Mouse (Mus musculus): ENCODE results near the gene Me1. TPM values are rescaled to one million over a fixed set of nuclear protein-coding genes. Genes with fewer than 3 reads are reported as not detected.
"Not testable (repeated sequence)": the region's sequence is repeated elsewhere in the genome, so short reads cannot be mapped to it uniquely, and the experiment has no call there.

Me1 gene
- polyA plus RNA-seq, 1 experiment from 2014 or later = 8.4 TPM

DNA sequence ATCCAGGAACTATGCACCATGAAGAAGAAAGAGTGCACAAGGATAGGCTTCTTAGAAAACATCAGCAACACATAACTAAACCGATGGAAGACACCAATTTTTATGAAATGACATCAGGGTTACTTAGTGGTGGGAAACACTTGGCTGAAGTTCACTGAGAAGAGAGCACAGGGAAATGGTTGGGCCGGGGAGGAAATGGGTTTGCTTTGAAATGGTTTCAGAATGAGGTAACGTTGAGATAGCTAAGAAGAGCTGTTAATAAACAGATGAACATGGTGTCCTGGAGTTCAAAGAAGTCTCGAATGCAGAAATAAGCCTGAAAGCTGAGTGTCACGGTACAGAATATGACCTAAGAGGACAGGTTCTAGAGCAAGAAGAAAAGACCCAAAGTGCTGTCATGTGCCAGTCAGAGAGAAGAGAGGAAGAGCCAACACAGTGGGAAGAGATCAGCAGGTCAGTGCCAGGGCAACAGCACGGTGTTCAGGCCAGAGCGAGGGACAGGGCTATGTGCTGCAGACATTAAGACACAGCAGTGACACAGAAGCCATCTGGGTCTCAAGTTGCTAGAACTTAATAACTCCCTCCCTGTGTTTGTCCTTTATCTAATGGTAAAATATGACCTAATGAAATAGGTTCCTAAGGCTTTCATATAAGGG, 77.8 kb downstream of the Me1 start:
- Histone ChIP-seq H3K4me3 (ENCODE audit: low read length) (no peak overlapping the region), H3K9ac (ENCODE audit: low read depth, low read length) (no peak overlapping the region), H3K4me1 (ENCODE audit: control insufficient read depth, insufficient read depth, low read length) (no peaks in the 10 kb centered on the region), H3K36me3 (ENCODE audit: control insufficient read depth, insufficient read depth, low read length) (no peaks in the 10 kb centered on the region), H3K9me3 (ENCODE audit: control insufficient read depth, low read length) (no peaks in the 10 kb centered on the region), H3K4me2 (replicated peaks; ENCODE audit: low read depth, low read length) (no peak overlapping the region), H3K27ac (ENCODE audit: low read depth, low read length) (no peak overlapping the region), H3K27me3 (ENCODE audit: control insufficient read depth, insufficient read depth, low read length) (no peaks in the 10 kb centered on the region)
- ATAC-seq (ENCODE audit: low FRiP score, low TSS enrichment) = no peak
- WGBS = 71% methylated on average over 7 of the region's 7 CpGs

DNA sequence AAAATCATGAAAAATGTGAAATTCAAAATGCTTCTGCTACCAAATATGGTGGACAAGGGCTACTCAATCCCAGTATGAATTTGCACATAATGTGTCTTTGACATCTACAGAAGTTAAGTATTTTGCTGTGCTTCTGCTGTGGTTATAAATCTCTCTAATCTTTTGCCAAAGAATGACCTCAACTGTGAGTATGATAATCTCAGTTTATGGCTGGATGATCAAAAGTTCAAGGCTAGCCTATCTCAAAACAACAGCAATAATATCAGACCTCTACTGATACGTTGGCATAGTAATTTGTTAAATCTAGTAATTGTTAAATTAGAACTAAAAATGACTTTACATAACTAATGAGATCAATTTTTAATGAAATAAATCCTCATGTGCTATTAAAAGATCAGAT, 80.0 kb downstream of the Me1 start:
- Histone ChIP-seq H3K4me1 (ENCODE audit: control insufficient read depth, insufficient read depth, low read length) (no peaks in the 10 kb centered on the region), H3K36me3 (ENCODE audit: control insufficient read depth, insufficient read depth, low read length) (no peaks in the 10 kb centered on the region), H3K27me3 (ENCODE audit: control insufficient read depth, insufficient read depth, low read length) (no peaks in the 10 kb centered on the region), H3K4me2 (replicated peaks; ENCODE audit: low read depth, low read length) (no peak overlapping the region), H3K9ac (ENCODE audit: low read depth, low read length) (no peak overlapping the region), H3K4me3 (ENCODE audit: low read length) (no peak overlapping the region), H3K9me3 (ENCODE audit: control insufficient read depth, low read length) (no peaks in the 10 kb centered on the region), H3K27ac (ENCODE audit: low read depth, low read length) (no peak overlapping the region)
- 75% methylated on average over 1 of the region's 1 CpGs for WGBS
- ATAC-seq (ENCODE audit: low FRiP score, low TSS enrichment) = no peak

DNA sequence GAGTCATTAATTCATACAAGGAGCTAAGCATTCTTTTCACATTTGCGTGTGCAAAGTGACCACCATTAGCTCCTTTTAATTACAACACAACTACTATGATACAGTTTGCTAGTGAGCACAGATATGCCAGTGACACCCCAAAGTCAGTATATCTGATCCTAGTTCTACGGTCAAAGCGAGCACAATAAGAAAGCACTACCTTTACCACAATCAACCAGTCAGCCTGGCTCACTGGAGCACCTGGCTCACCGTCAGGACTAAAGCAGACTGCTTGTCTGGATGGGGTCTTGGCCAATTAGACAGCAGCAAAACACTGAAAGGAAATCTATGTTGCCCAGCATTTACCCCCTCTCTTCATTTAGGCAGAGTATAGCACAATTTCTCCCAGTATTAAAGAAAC, 83.7 kb downstream of the Me1 start:
- H3K9me3 ChIP-seq (ENCODE audit: control insufficient read depth, low read length) = no peaks in the 10 kb centered on the region
- H3K9ac ChIP-seq (ENCODE audit: low read depth, low read length) = no peak overlapping the region
- no peak overlapping the region for H3K4me2 ChIP-seq (replicated peaks; ENCODE audit: low read depth, low read length)
- no peak overlapping the region for H3K4me3 ChIP-seq (ENCODE audit: low read length)
- H3K4me1 ChIP-seq (ENCODE audit: control insufficient read depth, insufficient read depth, low read length) = no peaks in the 10 kb centered on the region
- no peak overlapping the region for H3K27ac ChIP-seq (ENCODE audit: low read depth, low read length)
- no peaks in the 10 kb centered on the region for H3K27me3 ChIP-seq (ENCODE audit: control insufficient read depth, insufficient read depth, low read length)
- WGBS = 91% methylated on average over 4 of the region's 4 CpGs
- ATAC-seq (ENCODE audit: low FRiP score, low TSS enrichment) = no peak
- H3K36me3 ChIP-seq (ENCODE audit: control insufficient read depth, insufficient read depth, low read length) = no peaks in the 10 kb centered on the region

DNA sequence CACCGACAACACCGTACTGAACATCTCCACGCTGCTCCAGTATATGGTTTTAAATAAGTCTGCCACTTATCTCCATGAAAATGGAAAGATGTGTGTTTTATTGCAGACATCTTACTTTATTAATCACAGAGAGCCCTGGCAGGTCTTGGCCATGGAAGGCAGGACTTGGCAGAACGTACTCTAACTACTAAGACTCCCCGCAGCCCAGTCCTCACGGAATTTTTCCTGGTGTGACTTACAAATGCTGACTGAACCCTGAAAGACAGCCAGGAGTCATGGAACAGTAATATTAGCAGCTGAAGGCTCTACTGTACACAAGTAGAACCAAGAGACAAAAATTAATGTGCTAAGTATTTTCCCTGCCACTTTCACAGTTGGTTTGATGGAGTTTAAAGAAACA, 90.0 kb downstream of the Me1 start:
- no peak overlapping the region for H3K27ac ChIP-seq (ENCODE audit: low read depth, low read length)

DNA sequence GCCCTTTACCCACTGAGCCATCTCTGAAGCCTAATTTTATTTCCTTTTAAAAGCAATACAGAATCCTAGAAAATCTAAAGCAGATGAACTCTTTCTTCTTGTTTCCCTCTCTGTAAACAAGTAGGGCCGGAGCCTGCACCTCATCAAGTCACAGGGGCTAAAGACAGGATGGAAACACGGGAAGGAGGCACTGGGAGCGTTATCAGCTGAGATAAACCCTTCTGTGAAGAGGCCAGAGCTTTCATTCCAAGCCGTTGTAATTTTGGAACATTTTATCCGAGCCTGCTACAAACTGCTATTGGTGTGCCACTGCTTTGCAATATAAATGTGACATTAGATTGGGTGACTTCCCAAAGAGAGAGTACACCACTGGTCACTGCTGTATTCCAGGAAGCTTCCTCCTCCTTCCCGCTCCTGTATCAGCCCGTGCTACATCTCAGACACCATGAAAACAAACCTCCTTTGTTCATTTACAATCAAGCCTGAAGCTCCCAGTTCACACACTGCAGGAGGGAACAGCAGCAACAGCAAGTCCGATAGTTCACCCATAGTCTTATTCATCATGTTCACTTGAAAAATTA, 95.9 kb downstream of the Me1 start:
- Histone ChIP-seq H3K27me3 (ENCODE audit: control insufficient read depth, insufficient read depth, low read length) (no peaks in the 10 kb centered on the region), H3K9me3 (ENCODE audit: control insufficient read depth, low read length) (no peaks in the 10 kb centered on the region), H3K4me2 (replicated peaks; ENCODE audit: low read depth, low read length) (no peak overlapping the region), H3K36me3 (ENCODE audit: control insufficient read depth, insufficient read depth, low read length) (no peaks in the 10 kb centered on the region), H3K4me1 (ENCODE audit: control insufficient read depth, insufficient read depth, low read length) (no peaks in the 10 kb centered on the region), H3K27ac (ENCODE audit: low read depth, low read length) (no peak overlapping the region), H3K4me3 (ENCODE audit: low read length) (no peak overlapping the region), H3K9ac (ENCODE audit: low read depth, low read length) (no peak overlapping the region)
- no peak for ATAC-seq (ENCODE audit: low FRiP score, low TSS enrichment)
- WGBS = 69% methylated on average over 8 of the region's 8 CpGs

More for the DNA sequence above, 90.0 kb downstream of the Me1 start:
- Histone ChIP-seq H3K9ac (ENCODE audit: low read depth, low read length) (no peak overlapping the region), H3K9me3 (ENCODE audit: control insufficient read depth, low read length) (no peaks in the 10 kb centered on the region), H3K4me1 (ENCODE audit: control insufficient read depth, insufficient read depth, low read length) (no peaks in the 10 kb centered on the region), H3K4me3 (ENCODE audit: low read length) (no peak overlapping the region), H3K27me3 (ENCODE audit: control insufficient read depth, insufficient read depth, low read length) (no peaks in the 10 kb centered on the region), H3K36me3 (ENCODE audit: control insufficient read depth, insufficient read depth, low read length) (no peaks in the 10 kb centered on the region), H3K4me2 (replicated peaks; ENCODE audit: low read depth, low read length) (no peak overlapping the region)
- 89% methylated on average over 6 of the region's 6 CpGs for WGBS
- ATAC-seq (ENCODE audit: low FRiP score, low TSS enrichment) = no peak

DNA sequence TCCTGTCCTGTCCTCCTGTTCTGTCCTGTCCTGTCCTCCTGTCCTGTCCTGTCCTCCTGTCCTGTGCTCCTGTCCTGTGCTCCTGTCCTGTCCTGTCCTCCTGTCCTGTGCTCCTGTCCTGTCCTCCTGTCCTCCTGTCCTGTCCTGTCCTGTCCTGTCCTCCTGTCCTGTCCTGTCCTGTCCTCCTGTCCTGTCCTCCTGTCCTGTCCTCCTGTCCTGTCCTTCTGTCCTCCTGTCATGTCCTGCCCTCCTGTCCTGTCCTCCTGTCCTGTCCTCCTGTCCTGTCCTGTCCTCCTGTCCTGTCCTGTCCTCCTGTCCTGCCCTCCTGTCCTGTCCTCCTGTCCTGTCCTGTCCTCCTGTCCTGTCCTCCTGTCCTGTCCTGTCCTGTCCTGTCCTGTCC, 98.8 kb downstream of the Me1 start:
- not testable (repeated sequence) for H3K4me1 ChIP-seq (ENCODE audit: control insufficient read depth, insufficient read depth, low read length); H3K36me3 ChIP-seq (ENCODE audit: control insufficient read depth, insufficient read depth, low read length); H3K27me3 ChIP-seq (ENCODE audit: control insufficient read depth, insufficient read depth, low read length); H3K4me2 ChIP-seq (replicated peaks; ENCODE audit: low read depth, low read length); H3K27ac ChIP-seq (ENCODE audit: low read depth, low read length); H3K4me3 ChIP-seq (ENCODE audit: low read length); ATAC-seq (ENCODE audit: low FRiP score, low TSS enrichment); H3K9ac ChIP-seq (ENCODE audit: low read depth, low read length); H3K9me3 ChIP-seq (ENCODE audit: control insufficient read depth, low read length)

DNA sequence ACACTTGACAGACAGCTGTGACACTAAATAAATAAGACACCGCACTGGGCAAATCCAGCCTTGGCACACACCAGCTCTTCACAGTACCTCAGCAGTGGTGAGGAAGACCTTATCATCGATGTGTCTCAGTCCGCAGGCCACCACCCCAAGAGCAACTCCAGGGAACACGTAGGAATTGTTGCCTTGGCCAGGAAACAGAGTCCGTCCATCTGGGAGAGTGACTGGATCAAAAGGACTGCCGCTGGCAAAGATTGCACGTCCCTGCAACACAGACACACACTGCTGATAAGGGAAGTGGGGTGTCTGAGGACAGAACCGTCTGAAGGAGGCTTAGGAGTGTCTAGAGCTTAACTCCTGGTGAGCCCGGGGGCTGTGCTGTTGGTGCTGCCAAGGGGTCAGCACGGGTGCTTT, 101.4 kb downstream of the Me1 start:
- not testable (repeated sequence) for H3K36me3 ChIP-seq (ENCODE audit: control insufficient read depth, insufficient read depth, low read length); H3K4me1 ChIP-seq (ENCODE audit: control insufficient read depth, insufficient read depth, low read length); H3K27ac ChIP-seq (ENCODE audit: low read depth, low read length); H3K9me3 ChIP-seq (ENCODE audit: control insufficient read depth, low read length); ATAC-seq (ENCODE audit: low FRiP score, low TSS enrichment); H3K9ac ChIP-seq (ENCODE audit: low read depth, low read length); H3K27me3 ChIP-seq (ENCODE audit: control insufficient read depth, insufficient read depth, low read length); H3K4me2 ChIP-seq (replicated peaks; ENCODE audit: low read depth, low read length); H3K4me3 ChIP-seq (ENCODE audit: low read length)
- WGBS = 66% methylated on average over 9 of the region's 10 CpGs

DNA sequence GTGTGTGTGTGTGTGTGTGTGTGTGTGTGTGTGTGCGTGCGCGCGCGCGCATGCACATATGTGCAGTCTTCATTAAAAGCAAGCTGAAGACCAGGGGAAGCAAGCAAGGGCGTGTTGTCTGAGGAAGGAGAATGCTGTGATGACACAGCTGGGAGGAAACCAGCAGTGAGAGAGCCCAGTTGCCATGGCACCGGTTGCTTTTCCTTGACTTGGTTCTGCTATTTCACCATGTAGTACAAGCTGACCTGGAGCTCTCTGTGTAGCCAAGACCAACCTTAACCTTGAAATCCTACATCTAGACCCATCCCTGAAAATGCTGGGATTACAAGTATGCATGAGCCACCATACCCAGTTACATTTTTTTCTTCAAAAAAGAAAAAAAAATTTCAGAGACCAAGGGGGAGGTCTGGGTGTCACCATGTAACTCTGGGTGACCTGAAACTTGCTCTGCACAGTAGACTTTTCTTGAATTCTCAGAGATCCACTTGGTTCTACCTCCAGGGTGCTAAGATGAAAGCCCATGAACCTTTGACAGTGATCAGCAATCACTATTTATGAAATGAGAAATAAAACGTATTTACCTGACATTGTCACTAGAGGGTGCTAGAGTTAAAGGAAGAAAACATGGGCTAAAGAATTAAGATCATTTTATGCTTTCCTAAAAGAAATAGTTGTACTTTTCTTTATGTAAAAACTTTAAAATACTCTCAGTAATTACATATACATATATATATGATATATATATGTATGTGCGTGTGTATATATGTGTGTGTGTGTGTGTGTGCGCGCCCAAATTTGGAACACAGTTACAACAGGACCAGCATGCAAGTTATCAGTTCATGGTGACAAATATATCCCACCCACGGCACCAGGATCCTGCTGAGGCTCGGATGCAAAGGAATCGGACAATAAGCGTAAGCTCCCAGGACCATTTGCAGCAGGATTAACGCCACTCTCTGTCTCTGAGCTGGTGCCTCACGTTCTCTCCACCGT, 102.8 kb downstream of the Me1 start:
- no peaks in the 10 kb centered on the region for H3K4me1 ChIP-seq (ENCODE audit: control insufficient read depth, insufficient read depth, low read length)
- no peaks in the 10 kb centered on the region; the same call in 1 of the 2 replicates for H3K9me3 ChIP-seq (ENCODE audit: control insufficient read depth, low read length)
- H3K4me2 ChIP-seq (replicated peaks; ENCODE audit: low read depth, low read length) = no peak overlapping the region
- peak; percentile 43; the same call in 1 of the 2 replicates for ATAC-seq (ENCODE audit: low FRiP score, low TSS enrichment)
- no peak overlapping the region for H3K27ac ChIP-seq (ENCODE audit: low read depth, low read length)
- H3K9ac ChIP-seq (ENCODE audit: low read depth, low read length) = no peak overlapping the region
- H3K4me3 ChIP-seq (ENCODE audit: low read length) = no peak overlapping the region
- no peaks in the 10 kb centered on the region for H3K27me3 ChIP-seq (ENCODE audit: control insufficient read depth, insufficient read depth, low read length)
- no peaks in the 10 kb centered on the region for H3K36me3 ChIP-seq (ENCODE audit: control insufficient read depth, insufficient read depth, low read length)
- 82% methylated on average over 19 of the region's 19 CpGs for WGBS
